Mouse (Mus musculus): ENCODE results near the gene Tprn.

DNA sequence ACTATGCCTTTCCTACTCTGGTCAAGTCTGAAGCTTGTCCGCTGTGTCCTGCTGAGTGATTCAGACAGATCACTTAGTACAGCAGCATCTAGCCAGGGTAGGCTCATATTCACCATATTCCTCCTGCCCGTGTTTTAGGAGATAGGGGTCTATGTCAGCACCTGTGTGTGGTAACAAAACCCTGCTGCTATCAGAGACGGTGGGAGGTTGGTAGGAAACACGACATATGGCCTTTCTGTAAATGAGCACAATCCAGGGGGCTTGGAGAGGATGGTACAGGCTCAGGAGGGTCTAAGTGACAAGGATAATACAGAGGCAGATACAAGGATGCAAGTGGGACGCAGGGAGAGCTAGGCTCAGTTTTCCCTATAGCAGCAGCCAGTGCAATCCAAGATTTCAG, 32.8 kb upstream of the Tprn start:
- no peak for TF ChIP-seq CTCF (IDR thresholded peaks at IDR 0.05; ENCODE audit: low read depth)
- no peak for TF ChIP-seq EP300 (IDR thresholded peaks at IDR 0.05; ENCODE audit: low read depth)

Data from liver, embryonic 14.5 days (tissue).